Mouse (Mus musculus) megakaryocyte-erythroid progenitor cell, adult 5-6 weeks (primary cell): ENCODE results near the gene Pkd1l2. TPM values are rescaled to one million over a fixed set of nuclear protein-coding genes. Genes with fewer than 3 reads are reported as not detected.

Experiments
- ATAC-seq: replicated peaks from 2 replicates; pipeline ENCODE4 v1.8.0; 2016; ENCODE audit warnings: mild to moderate bottlenecking, inconsistent platforms; ENCODE audit not compliant: severe bottlenecking, poor library complexity, low FRiP score, low TSS enrichment
- total RNA-seq, 2 experiments: library from RNA; stranded (forward) in 1 of 2; stranded (reverse) in 1 of 2; fragments of 200-1000, 215-1000 nt in 1 of 2; fragments of >200 nt in 1 of 2; fragmentation: Nextera tagmentation in 1 of 2; gene quantifications; 2 replicates each; pipeline ENCODE4 v1.2.3; 2014 to 2017

Gene Pkd1l2
- total RNA-seq, 2 experiments from 2014 or later: not detected

- 0 out of 2 replicates have a peak, but pooled peaks have one; percentile 24 for ATAC-seq
Observed at GRCm38 (mm10) chr8:117049444-117049843, 32.8 kb downstream of the Pkd1l2 start.

GRCm38 (mm10) chr8:117043584-117043983 is 38.7 kb downstream of the Pkd1l2 start:
- ATAC-seq: no peak

- ATAC-seq: no peak
Observed at GRCm38 (mm10) chr8:117039843-117040242, 42.4 kb downstream of the Pkd1l2 start.

GRCm38 (mm10) chr8:117037374-117037935 is 44.8 kb downstream of the Pkd1l2 start:
- ATAC-seq: no peak

- no peak for ATAC-seq
Observed at GRCm38 (mm10) chr8:117033393-117033792, 48.9 kb downstream of the Pkd1l2 start.

GRCm38 (mm10) chr8:117032609-117033008 is 49.6 kb downstream of the Pkd1l2 start:
- 0 out of 2 replicates have a peak, but pooled peaks have one; percentile 9 for ATAC-seq

- no peak for ATAC-seq
Observed at GRCm38 (mm10) chr8:117031476-117031875, 50.8 kb downstream of the Pkd1l2 start.

GRCm38 (mm10) chr8:117028686-117029085 is 53.6 kb downstream of the Pkd1l2 start:
- no peak for ATAC-seq

- no peak for ATAC-seq
Observed at GRCm38 (mm10) chr8:117027601-117028000, 54.6 kb downstream of the Pkd1l2 start.

- peak; percentile 67 for ATAC-seq
Observed at GRCm38 (mm10) chr8:117022297-117022993, 59.8 kb downstream of the Pkd1l2 start.

- no peak for ATAC-seq
Observed at GRCm38 (mm10) chr8:117019323-117020275, 62.6 kb downstream of the Pkd1l2 start.

GRCm38 (mm10) chr8:117017896-117018295 is 64.4 kb downstream of the Pkd1l2 start:
- no peak for ATAC-seq

GRCm38 (mm10) chr8:117017006-117017405 is 65.2 kb downstream of the Pkd1l2 start:
- ATAC-seq: no peak

GRCm38 (mm10) chr8:117015670-117016069 is 66.6 kb downstream of the Pkd1l2 start:
- ATAC-seq: no peak

- no peak for ATAC-seq
Observed at GRCm38 (mm10) chr8:117011366-117011765, 70.9 kb downstream of the Pkd1l2 start.

GRCm38 (mm10) chr8:116994016-116994716 is 88.1 kb downstream of the Pkd1l2 start:
- no peak for ATAC-seq

- peak; percentile 98 for ATAC-seq
Observed at GRCm38 (mm10) chr8:116993095-116993867, 89.0 kb downstream of the Pkd1l2 start, which contains the start of gene Gcsh. Gcsh (minus strand) TSS chr8:116993537.

GRCm38 (mm10) chr8:116992176-116992971 is 89.9 kb downstream of the Pkd1l2 start:
- 0 out of 2 replicates have a peak, but pooled peaks have one; percentile 2 for ATAC-seq
